Mouse (Mus musculus) forebrain, embryonic 10.5 days (tissue): Measurements from ENCODE around the gene Ogdh. TPM values are rescaled to one million over a fixed set of nuclear protein-coding genes. Genes with fewer than 3 reads are reported as not detected.

Experiments
- DNase-seq: peaks from one replicate; pipeline ENCODE4 v3.0.0-alpha.2; 2017; ENCODE audit warnings: low spot score; ENCODE audit errors: extremely low spot score
- H3K27ac ChIP-seq: fragments of 300-500 bp; sonication (generic); 2 replicates; pipeline ENCODE4 v1.5.1; 2016; ENCODE audit warnings: mild to moderate bottlenecking
- H3K27me3 ChIP-seq: fragments of 300-500 bp; sonication (generic); 2 replicates; pipeline ENCODE4 v1.6.1; 2016; ENCODE audit warnings: mild to moderate bottlenecking; ENCODE audit not compliant: poor library complexity, severe bottlenecking
- H3K36me3 ChIP-seq: fragments of 300-500 bp; sonication (generic); replicated peaks from 2 replicates; pipeline ENCODE4 v1.6.1; 2016; ENCODE audit warnings: mild to moderate bottlenecking, moderate library complexity
- H3K4me1 ChIP-seq: fragments of 300-500 bp; sonication (generic); 2 replicates; pipeline ENCODE4 v1.6.1; 2016
- H3K4me3 ChIP-seq: fragments of 300-500 bp; sonication (generic); 2 replicates; pipeline ENCODE4 v1.5.1; 2016; ENCODE audit warnings: mild to moderate bottlenecking, moderate library complexity
- H3K9me3 ChIP-seq: fragments of 300-500 bp; sonication (generic); 2 replicates; pipeline ENCODE4 v1.6.1; 2016; ENCODE audit warnings: mild to moderate bottlenecking, moderate library complexity
- WGBS: fragments of 180-500 bp; shearing (Covaris S2); methylation state at CpG from one replicate; pipeline ENCODE4 v1.1.7; 2016; 5-methylcytosine and 5-hydroxymethylcytosine counted together
- polyA plus RNA-seq: library from polyadenylated mRNA; unstranded; fragments of >200 nt; fragmentation: Nextera tagmentation; extraction: Ambion mirVana; gene quantifications from 2 replicates; pipeline ENCODE4 v1.2.1, GENCODE M21; 2016

Gene Ogdh
- polyA plus RNA-seq, 1 experiment from 2014 or later: 112 TPM

GRCm38 (mm10) chr11:6388726-6389413, 97.4 kb downstream of the Ogdh start, which contains the start of gene Zmiz2:
Gene Zmiz2, plus strand, starts transcription at chr11:6389074.
- peak within 1 kb of the TSS; percentile 95 for H3K27ac ChIP-seq
- H3K27me3 ChIP-seq: no peaks in the 10 kb centered on the region
- peak within 1 kb of the TSS; percentile 79 for H3K4me3 ChIP-seq
- peaks cover 26% of the 10 kb centered on the region for H3K4me1 ChIP-seq
- DNase-seq: peak; percentile 94
- H3K9me3 ChIP-seq: no peaks in the 10 kb centered on the region
- H3K36me3 ChIP-seq: peaks cover 24% of the 10 kb centered on the region
- 6% methylated on average over 60 of the region's 60 CpGs for WGBS

- Histone ChIP-seq H3K9me3 (no peaks in the 10 kb centered on the region), H3K4me3 (peak overlapping the region; percentile 79), H3K27me3 (no peaks in the 10 kb centered on the region), H3K4me1 (peaks cover 26% of the 10 kb centered on the region), H3K27ac (peak overlapping the region; percentile 95), H3K36me3 (peaks cover 30% of the 10 kb centered on the region)
- peak; percentile 37 for DNase-seq
- under 1% methylated on average over 43 of the region's 43 CpGs for WGBS
These were observed 98.1 kb downstream of the Ogdh start for GRCm38 (mm10) chr11:6389483-6389921.

GRCm38 (mm10) chr11:6390376-6391053, 99.1 kb downstream of the Ogdh start:
- Histone ChIP-seq H3K36me3 (peaks cover 40% of the 10 kb centered on the region), H3K27me3 (no peaks in the 10 kb centered on the region), H3K4me3 (peak overlapping the region; percentile 79), H3K9me3 (no peaks in the 10 kb centered on the region), H3K27ac (0 out of 2 replicates have a peak overlapping the region, but pooled peaks have one; percentile 95), H3K4me1 (peaks cover 26% of the 10 kb centered on the region)
- WGBS: 86% methylated on average over 8 of the region's 8 CpGs
- DNase-seq: no peak

GRCm38 (mm10) chr11:6391516-6392276, 100.3 kb downstream of the Ogdh start:
- no peak overlapping the region for H3K4me3 ChIP-seq
- DNase-seq: no peak
- 90% methylated on average over 8 of the region's 8 CpGs for WGBS
- H3K9me3 ChIP-seq: no peaks in the 10 kb centered on the region
- H3K27me3 ChIP-seq: no peaks in the 10 kb centered on the region
- H3K36me3 ChIP-seq: peaks cover 52% of the 10 kb centered on the region
- peaks cover 26% of the 10 kb centered on the region for H3K4me1 ChIP-seq
- no peak overlapping the region for H3K27ac ChIP-seq

GRCm38 (mm10) chr11:6392857-6393256, 101.4 kb downstream of the Ogdh start:
- peaks cover 26% of the 10 kb centered on the region for H3K4me1 ChIP-seq
- peaks cover 64% of the 10 kb centered on the region for H3K36me3 ChIP-seq
- H3K9me3 ChIP-seq: no peaks in the 10 kb centered on the region
- H3K27me3 ChIP-seq: no peaks in the 10 kb centered on the region
- 90% methylated on average over 6 of the region's 6 CpGs for WGBS
- H3K4me3 ChIP-seq: no peak overlapping the region
- H3K27ac ChIP-seq: no peak overlapping the region
- no peak for DNase-seq

GRCm38 (mm10) chr11:6393866-6394265, 102.4 kb downstream of the Ogdh start:
- Histone ChIP-seq H3K9me3 (no peaks in the 10 kb centered on the region), H3K27ac (no peak overlapping the region), H3K4me1 (peaks cover 23% of the 10 kb centered on the region), H3K36me3 (peaks cover 74% of the 10 kb centered on the region), H3K4me3 (no peak overlapping the region), H3K27me3 (no peaks in the 10 kb centered on the region)
- WGBS: 81% methylated on average over 1 of the region's 1 CpGs
- DNase-seq: no peak

- peaks cover 12% of the 10 kb centered on the region for H3K4me1 ChIP-seq
- WGBS: 91% methylated on average over 5 of the region's 5 CpGs
- H3K27me3 ChIP-seq: no peaks in the 10 kb centered on the region
- no peak overlapping the region for H3K27ac ChIP-seq
- H3K4me3 ChIP-seq: no peak overlapping the region
- no peak for DNase-seq
- peaks cover 91% of the 10 kb centered on the region for H3K36me3 ChIP-seq
- no peaks in the 10 kb centered on the region for H3K9me3 ChIP-seq
These were observed 104.1 kb downstream of the Ogdh start for GRCm38 (mm10) chr11:6395565-6395964.

- Histone ChIP-seq H3K36me3 (peaks cover 97% of the 10 kb centered on the region), H3K4me3 (no peak overlapping the region), H3K4me1 (no peaks in the 10 kb centered on the region), H3K27ac (no peak overlapping the region), H3K9me3 (no peaks in the 10 kb centered on the region), H3K27me3 (no peaks in the 10 kb centered on the region)
- DNase-seq: no peak
- 95% methylated on average over 10 of the region's 10 CpGs for WGBS
These were observed 106.7 kb downstream of the Ogdh start for GRCm38 (mm10) chr11:6398141-6398540.

- no peak overlapping the region for H3K27ac ChIP-seq
- peak; percentile 54 for DNase-seq
- H3K27me3 ChIP-seq: no peaks in the 10 kb centered on the region
- no peak overlapping the region for H3K4me3 ChIP-seq
- H3K4me1 ChIP-seq: peaks cover 21% of the 10 kb centered on the region
- H3K9me3 ChIP-seq: no peaks in the 10 kb centered on the region
- 89% methylated on average over 19 of the region's 19 CpGs for WGBS
- peaks cover 90% of the 10 kb centered on the region for H3K36me3 ChIP-seq
These were observed 111.4 kb downstream of the Ogdh start for GRCm38 (mm10) chr11:6402515-6403510.

- Histone ChIP-seq H3K36me3 (peaks cover 79% of the 10 kb centered on the region), H3K27me3 (no peaks in the 10 kb centered on the region), H3K4me1 (peaks cover 21% of the 10 kb centered on the region), H3K9me3 (no peaks in the 10 kb centered on the region), H3K27ac (no peak overlapping the region), H3K4me3 (no peak overlapping the region)
- DNase-seq: no peak
- 89% methylated on average over 5 of the region's 5 CpGs for WGBS
These were observed 112.5 kb downstream of the Ogdh start for GRCm38 (mm10) chr11:6403830-6404405.

- H3K27ac ChIP-seq: peak overlapping the region; percentile 44; the same call in 1 of the 2 replicates
- 93% methylated on average over 9 of the region's 9 CpGs for WGBS
- H3K36me3 ChIP-seq: peaks cover 69% of the 10 kb centered on the region
- H3K4me3 ChIP-seq: no peak overlapping the region
- no peaks in the 10 kb centered on the region for H3K27me3 ChIP-seq
- peaks cover 22% of the 10 kb centered on the region for H3K4me1 ChIP-seq
- DNase-seq: no peak
- H3K9me3 ChIP-seq: no peaks in the 10 kb centered on the region
These were observed 113.5 kb downstream of the Ogdh start for GRCm38 (mm10) chr11:6404699-6405566.
